Mouse (Mus musculus) embryonic fibroblast, embryonic 13.5 days (primary cell): ENCODE results near the gene Mrps34.

Experiments used
- CTCF ChIP-seq: IDR thresholded peaks from 2 replicates; pipeline ENCODE4 v1.5.1; 2011; ENCODE audit warnings: mild to moderate bottlenecking, control low read depth, low read length, moderate library complexity, borderline replicate concordance; ENCODE audit not compliant: insufficient read depth
- POLR2A ChIP-seq: IDR thresholded peaks from 2 replicates; pipeline ENCODE4 v1.6.1; 2011; ENCODE audit warnings: low read depth, mild to moderate bottlenecking, control low read depth, low read length, moderate library complexity

GRCm38 (mm10) chr17:24849733-24850064 is 45.2 kb upstream of the Mrps34 start:
- TF ChIP-seq POLR2A (no peak; the same call in none of the 2 replicates), CTCF (0 out of 2 replicates have a peak, but pooled peaks have one; percentile 40)
